Mouse (Mus musculus): ENCODE measurements at regions not wholly inside any gene's neighbourhood (a gene's known extent, or its start where the extent isn't known, plus 50 kb on each side); places are given as distances from the start of the nearest gene placed in this dataset.

DNA sequence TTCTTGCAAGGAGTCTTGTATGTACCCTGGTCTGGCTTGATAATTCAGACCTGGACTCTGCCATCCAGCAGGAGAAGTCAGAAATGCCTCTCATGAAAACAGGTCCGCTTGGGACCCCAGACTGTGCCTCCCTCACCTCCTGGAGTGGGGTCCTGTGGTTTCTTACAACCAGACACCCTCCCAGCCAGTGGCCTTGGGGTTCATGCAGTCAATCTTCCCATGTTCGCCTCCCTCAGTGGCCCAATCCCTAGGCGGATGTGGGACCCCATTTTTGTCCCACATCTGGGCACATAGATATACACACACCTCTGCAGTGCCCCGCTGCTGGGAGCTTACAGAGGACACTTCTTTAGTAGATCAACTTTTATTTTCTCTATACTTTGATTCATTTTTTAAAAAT is 217.7 kb downstream of the Lrfn2 start:
- Histone ChIP-seq H3K9me3 (no peaks in the 10 kb centered on the region), H3K9ac (no peak overlapping the region), H3K4me1 (peaks cover 6% of the 10 kb centered on the region; the same call in 1 of the 2 replicates), H3K27ac (no peak overlapping the region), H3K27me3 (no peaks in the 10 kb centered on the region), H3K4me2 (no peak overlapping the region), H3K36me3 (no peaks in the 10 kb centered on the region), H3K4me3 (no peak overlapping the region)
- ATAC-seq (ENCODE audit: insufficient number of reproducible peaks, low FRiP score, low TSS enrichment, low read depth) = no peak
- WGBS = 84% methylated on average over 4 of the region's 4 CpGs

- Histone ChIP-seq H3K4me3 (no peak overlapping the region), H3K9ac (no peak overlapping the region), H3K27ac (no peak overlapping the region), H3K36me3 (no peaks in the 10 kb centered on the region), H3K4me2 (no peak overlapping the region), H3K9me3 (no peaks in the 10 kb centered on the region), H3K27me3 (no peaks in the 10 kb centered on the region), H3K4me1 (peaks cover 6% of the 10 kb centered on the region; the same call in 1 of the 2 replicates)
- 35% methylated on average over 3 of the region's 3 CpGs for WGBS
- peak; percentile 60; the same call in 1 of the 2 replicates for ATAC-seq (ENCODE audit: insufficient number of reproducible peaks, low FRiP score, low TSS enrichment, low read depth)
These were observed 218.8 kb downstream of the Lrfn2 start for GRCm38 (mm10) chr17:49150971-49151422.

- no peaks in the 10 kb centered on the region for H3K27me3 ChIP-seq
- H3K27ac ChIP-seq = no peak overlapping the region
- WGBS = 72% methylated on average over 9 of the region's 9 CpGs
These were observed 221.8 kb downstream of the Lrfn2 start for GRCm38 (mm10) chr17:49153994-49154393.

DNA sequence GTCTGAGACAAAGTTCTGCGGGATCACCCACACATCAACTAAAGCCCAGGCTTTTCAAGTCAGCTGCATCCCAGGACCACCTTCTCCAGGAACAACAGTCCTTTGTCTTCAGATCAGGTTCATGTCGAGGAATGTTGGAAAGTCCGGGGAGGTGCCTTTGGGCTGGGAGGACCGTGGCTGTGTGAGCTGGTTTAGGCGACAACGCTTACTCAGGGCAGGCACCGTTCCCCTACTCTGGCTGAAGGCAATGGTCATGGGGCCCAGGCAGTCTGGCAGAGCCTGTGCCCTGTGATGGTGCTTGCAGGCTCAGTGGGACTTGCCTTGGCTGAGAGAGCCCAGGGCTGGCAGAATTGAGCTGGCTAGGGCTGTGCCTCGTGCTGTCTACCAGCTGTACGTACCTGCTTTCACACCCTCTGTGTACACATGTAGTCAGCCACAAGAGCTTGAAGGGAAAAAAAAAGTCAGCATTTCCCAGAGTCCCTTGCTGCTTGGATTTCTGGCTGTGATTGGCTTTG is 222.9 kb downstream of the Lrfn2 start:
- ATAC-seq (ENCODE audit: insufficient number of reproducible peaks, low FRiP score, low TSS enrichment, low read depth) = no peak
- H3K36me3 ChIP-seq = no peaks in the 10 kb centered on the region
- no peak overlapping the region for H3K4me3 ChIP-seq
- H3K27ac ChIP-seq = no peak overlapping the region
- no peaks in the 10 kb centered on the region for H3K9me3 ChIP-seq
- H3K27me3 ChIP-seq = no peaks in the 10 kb centered on the region
- H3K4me1 ChIP-seq = peaks cover 6% of the 10 kb centered on the region; the same call in 1 of the 2 replicates
- H3K9ac ChIP-seq = no peak overlapping the region
- WGBS = 73% methylated on average over 9 of the region's 9 CpGs
- H3K4me2 ChIP-seq = no peak overlapping the region

More at GRCm38 (mm10) chr17:49153994-49154393, 221.8 kb downstream of the Lrfn2 start:
- Histone ChIP-seq H3K9me3 (no peaks in the 10 kb centered on the region), H3K4me3 (no peak overlapping the region), H3K9ac (no peak overlapping the region), H3K4me2 (no peak overlapping the region), H3K4me1 (peaks cover 6% of the 10 kb centered on the region; the same call in 1 of the 2 replicates), H3K36me3 (no peaks in the 10 kb centered on the region)
- no peak for ATAC-seq (ENCODE audit: insufficient number of reproducible peaks, low FRiP score, low TSS enrichment, low read depth)

DNA sequence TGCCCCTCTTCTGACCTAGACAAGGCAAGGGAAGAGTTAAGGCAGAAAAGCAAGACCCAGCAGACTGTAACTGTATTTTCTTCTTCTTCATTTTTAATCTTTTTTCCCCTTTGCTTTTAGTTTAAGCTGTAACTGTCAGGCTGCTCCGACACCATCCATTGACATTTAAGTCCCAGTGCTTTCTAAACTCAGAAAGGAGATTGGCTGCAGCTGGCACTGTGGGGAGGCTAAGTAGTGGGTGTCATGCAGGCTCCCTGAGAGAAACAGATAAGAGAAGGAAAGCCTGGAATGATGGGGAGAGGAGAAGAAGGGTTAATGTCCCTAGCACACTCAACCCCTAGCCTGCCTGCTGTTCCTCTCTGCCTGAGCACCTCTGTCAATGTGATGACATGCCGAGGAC is 225.4 kb downstream of the Lrfn2 start:
- no peaks in the 10 kb centered on the region for H3K9me3 ChIP-seq
- 78% methylated on average over 2 of the region's 2 CpGs for WGBS
- no peak overlapping the region for H3K4me2 ChIP-seq
- ATAC-seq (ENCODE audit: insufficient number of reproducible peaks, low FRiP score, low TSS enrichment, low read depth) = no peak
- no peaks in the 10 kb centered on the region for H3K27me3 ChIP-seq
- no peak overlapping the region for H3K9ac ChIP-seq
- H3K4me3 ChIP-seq = no peak overlapping the region
- H3K27ac ChIP-seq = no peak overlapping the region
- no peaks in the 10 kb centered on the region for H3K4me1 ChIP-seq
- no peaks in the 10 kb centered on the region for H3K36me3 ChIP-seq

DNA sequence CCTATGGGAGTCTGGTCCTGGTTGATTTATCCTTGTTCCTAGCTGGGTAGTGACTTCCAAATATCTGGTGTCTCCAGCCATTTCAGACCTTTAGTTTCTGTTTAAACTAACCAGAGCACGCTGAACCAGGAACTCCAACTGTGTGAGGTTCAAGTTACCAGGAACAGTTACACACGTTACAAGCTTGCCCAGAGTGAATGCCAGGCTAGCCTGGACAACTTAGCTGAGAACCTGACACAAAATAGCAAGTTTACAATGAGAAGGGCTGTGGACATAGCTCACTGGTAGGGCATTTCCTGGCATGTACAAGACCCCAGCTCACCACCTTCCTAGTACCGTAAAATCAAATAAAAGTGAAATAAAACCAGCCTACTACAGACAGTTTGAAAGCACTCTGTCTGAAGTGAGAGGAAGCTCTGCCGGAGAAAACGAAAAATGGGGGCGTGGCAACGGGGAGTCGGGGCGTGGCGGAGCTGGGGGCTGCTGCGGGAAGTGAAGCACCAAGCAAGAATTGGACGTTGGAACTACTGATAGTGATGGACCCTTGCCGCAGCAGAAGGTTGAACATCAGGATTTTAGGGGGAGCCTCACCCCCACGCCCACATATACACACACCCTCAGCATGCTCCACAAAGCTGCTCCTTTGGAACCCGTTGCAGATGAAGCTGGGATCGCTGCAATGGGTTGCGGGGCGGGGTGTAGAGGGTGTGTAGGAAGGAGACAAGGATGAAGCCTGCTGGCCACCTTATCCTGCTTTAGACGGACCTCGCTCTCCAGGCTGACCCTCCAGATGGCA is 239.3 kb downstream of the Lrfn2 start:
- H3K4me2 ChIP-seq = peak overlapping the region; percentile 82
- no peak overlapping the region for H3K27ac ChIP-seq
- H3K9ac ChIP-seq = 0 out of 2 replicates have a peak overlapping the region, but pooled peaks have one; percentile 20
- H3K4me1 ChIP-seq = peaks cover 18% of the 10 kb centered on the region
- H3K9me3 ChIP-seq = no peaks in the 10 kb centered on the region
- WGBS = 4% methylated on average over 20 of the region's 20 CpGs
- no peaks in the 10 kb centered on the region for H3K36me3 ChIP-seq
- no peak for ATAC-seq (ENCODE audit: insufficient number of reproducible peaks, low FRiP score, low TSS enrichment, low read depth)
- peaks cover 10% of the 10 kb centered on the region for H3K27me3 ChIP-seq
- H3K4me3 ChIP-seq = peak overlapping the region; percentile 40

DNA sequence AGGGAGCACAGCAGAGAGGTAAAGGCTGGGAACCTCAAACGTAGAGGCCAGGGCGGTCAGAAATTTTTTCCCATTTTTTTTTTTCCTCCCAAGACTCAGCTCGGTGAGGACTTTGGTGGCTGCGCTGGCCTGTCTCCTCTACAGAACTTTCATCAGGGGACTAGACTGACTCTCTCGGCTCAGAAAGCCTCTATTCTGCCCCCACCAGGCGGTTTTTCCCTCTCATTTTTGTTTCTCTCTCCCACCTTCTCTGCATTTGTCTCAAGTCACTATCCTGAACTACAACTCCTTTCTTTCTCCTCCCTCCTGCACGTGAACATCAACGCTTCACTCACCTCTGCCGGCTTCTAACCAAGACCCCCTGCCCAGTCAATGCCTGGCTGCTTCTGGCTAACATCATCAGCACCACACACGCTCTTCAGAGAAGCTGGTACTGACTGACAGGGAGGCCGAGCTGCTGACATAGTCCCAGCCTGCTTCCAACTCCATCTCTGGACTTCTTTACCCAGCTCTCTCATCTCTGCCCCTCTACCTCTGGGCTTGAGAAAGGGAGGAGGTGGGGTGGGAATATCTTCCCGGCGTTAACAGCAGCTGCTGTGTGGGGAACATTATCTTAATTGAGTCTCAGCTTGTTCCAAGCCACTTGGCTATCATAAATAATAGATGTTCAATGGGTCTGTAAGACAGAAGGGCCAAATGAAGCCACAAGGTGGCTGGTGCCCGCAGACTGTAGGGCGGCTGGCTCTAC is 240.0 kb downstream of the Lrfn2 start:
- Histone ChIP-seq H3K9ac (0 out of 2 replicates have a peak overlapping the region, but pooled peaks have one; percentile 20), H3K36me3 (no peaks in the 10 kb centered on the region), H3K4me1 (peaks cover 18% of the 10 kb centered on the region), H3K4me2 (peak overlapping the region; percentile 82), H3K4me3 (peak overlapping the region; percentile 40), H3K27ac (no peak overlapping the region), H3K9me3 (no peaks in the 10 kb centered on the region), H3K27me3 (peaks cover 10% of the 10 kb centered on the region)
- 11% methylated on average over 15 of the region's 15 CpGs for WGBS
- ATAC-seq (ENCODE audit: insufficient number of reproducible peaks, low FRiP score, low TSS enrichment, low read depth) = no peak

GRCm38 (mm10) chr17:49172800-49173150 is 240.6 kb downstream of the Lrfn2 start:
- no peak overlapping the region for H3K4me3 ChIP-seq
- H3K4me1 ChIP-seq = peaks cover 18% of the 10 kb centered on the region
- no peak overlapping the region for H3K9ac ChIP-seq
- H3K27ac ChIP-seq = no peak overlapping the region
- no peaks in the 10 kb centered on the region for H3K9me3 ChIP-seq
- WGBS = 55% methylated on average over 8 of the region's 8 CpGs
- H3K27me3 ChIP-seq = peaks cover 10% of the 10 kb centered on the region
- no peaks in the 10 kb centered on the region for H3K36me3 ChIP-seq
- no peak for ATAC-seq (ENCODE audit: insufficient number of reproducible peaks, low FRiP score, low TSS enrichment, low read depth)
- no peak overlapping the region for H3K4me2 ChIP-seq

DNA sequence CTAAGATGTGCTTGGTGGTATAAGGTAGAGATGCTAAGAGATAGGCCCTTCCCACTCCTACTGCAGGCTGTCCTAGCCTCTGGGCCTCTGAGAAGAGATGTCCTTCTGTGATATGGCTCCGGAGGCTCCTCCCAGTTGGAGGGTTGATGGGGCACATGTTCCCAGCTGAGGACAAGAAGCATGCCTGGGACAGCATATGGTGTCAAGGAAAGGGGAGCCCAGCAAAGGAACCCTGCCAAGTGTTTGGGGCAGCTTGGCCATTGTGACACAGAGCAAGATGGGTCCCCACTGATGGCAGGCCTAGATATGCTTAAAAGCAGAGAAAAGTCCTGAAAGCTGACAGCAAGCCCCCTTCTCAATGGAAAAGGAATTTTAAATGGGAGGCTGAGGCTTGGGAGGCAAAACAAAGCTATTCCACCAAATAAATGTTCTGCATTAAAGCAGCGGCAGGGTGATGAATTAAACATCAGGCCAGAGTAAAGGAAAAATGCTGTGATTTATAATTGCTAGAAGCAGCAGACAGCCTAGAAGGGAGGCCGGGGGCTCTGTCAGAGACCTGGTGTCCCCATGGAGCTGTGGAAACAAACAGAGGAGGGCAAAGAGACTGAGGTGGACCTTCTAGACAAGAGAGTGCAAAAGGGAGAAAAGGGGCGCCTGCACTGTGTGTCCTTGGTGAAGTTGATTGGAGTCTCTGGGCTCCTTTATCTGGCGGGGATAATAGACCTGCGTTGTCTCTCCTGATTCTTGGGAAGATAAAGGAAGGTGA is 246.0 kb downstream of the Lrfn2 start:
- H3K9me3 ChIP-seq = no peaks in the 10 kb centered on the region
- no peak overlapping the region for H3K27ac ChIP-seq
- WGBS = 75% methylated on average over 6 of the region's 6 CpGs
- no peaks in the 10 kb centered on the region for H3K4me1 ChIP-seq
- H3K4me2 ChIP-seq = no peak overlapping the region
- H3K9ac ChIP-seq = no peak overlapping the region
- H3K36me3 ChIP-seq = no peaks in the 10 kb centered on the region
- ATAC-seq (ENCODE audit: insufficient number of reproducible peaks, low FRiP score, low TSS enrichment, low read depth) = no peak
- peaks cover 5% of the 10 kb centered on the region; the same call in 1 of the 2 replicates for H3K27me3 ChIP-seq
- no peak overlapping the region for H3K4me3 ChIP-seq

DNA sequence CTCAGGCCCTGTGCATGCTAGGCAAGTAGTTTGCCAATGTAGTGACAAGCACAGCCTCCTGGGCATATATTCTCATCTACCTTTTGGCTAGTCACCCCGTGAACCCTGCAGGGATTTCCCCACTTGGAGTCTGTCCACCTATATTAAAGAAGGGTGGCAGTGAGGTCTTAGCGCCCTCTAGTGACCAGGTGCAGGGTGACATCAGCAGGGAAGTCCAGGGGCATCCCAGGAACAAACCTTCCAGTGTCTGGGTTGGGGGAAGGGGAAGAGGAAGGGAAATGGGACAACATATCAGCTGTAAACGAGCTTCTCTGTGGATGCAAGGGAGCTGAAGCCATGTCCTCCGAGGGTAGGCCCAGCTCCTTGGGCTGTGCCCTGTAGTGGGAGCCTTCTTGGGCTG is 245.7 kb upstream of the Mocs1 start:
- no peak overlapping the region for H3K9ac ChIP-seq
- no peaks in the 10 kb centered on the region for H3K9me3 ChIP-seq
- H3K4me1 ChIP-seq = no peaks in the 10 kb centered on the region
- no peak for ATAC-seq (ENCODE audit: insufficient number of reproducible peaks, low FRiP score, low TSS enrichment, low read depth)
- no peaks in the 10 kb centered on the region for H3K27me3 ChIP-seq
- WGBS = 11% methylated on average over 4 of the region's 4 CpGs
- no peaks in the 10 kb centered on the region for H3K36me3 ChIP-seq
- H3K27ac ChIP-seq = no peak overlapping the region
- no peak overlapping the region for H3K4me2 ChIP-seq
- no peak overlapping the region for H3K4me3 ChIP-seq

DNA sequence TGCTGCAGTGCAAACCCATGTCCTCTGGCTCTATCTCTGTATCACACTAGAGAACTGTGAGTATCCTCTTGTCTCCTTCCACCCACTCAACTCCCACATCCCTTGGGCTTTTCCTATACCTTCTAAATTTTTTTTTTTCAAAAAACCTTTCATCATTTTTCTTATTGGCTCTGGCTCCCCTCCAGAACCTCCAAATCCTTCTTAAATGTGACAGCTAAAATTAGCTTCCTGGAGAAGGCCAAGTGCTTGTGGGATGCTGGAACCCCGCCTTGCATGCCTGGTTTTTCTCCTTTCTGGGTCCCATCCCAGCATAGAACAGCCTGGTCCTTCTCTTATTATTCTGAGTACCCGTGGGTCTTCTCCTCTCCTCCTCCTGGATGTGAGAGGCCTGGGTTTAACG is 244.2 kb upstream of the Mocs1 start:
- no peaks in the 10 kb centered on the region for H3K4me1 ChIP-seq
- WGBS = 53% methylated on average over 3 of the region's 3 CpGs
- no peak overlapping the region for H3K4me2 ChIP-seq
- ATAC-seq (ENCODE audit: insufficient number of reproducible peaks, low FRiP score, low TSS enrichment, low read depth) = no peak
- no peaks in the 10 kb centered on the region for H3K9me3 ChIP-seq
- H3K9ac ChIP-seq = no peak overlapping the region
- H3K4me3 ChIP-seq = no peak overlapping the region
- no peaks in the 10 kb centered on the region for H3K27me3 ChIP-seq
- H3K27ac ChIP-seq = no peak overlapping the region
- H3K36me3 ChIP-seq = no peaks in the 10 kb centered on the region
